Mouse (Mus musculus) embryo, embryonic 10.5 days (tissue): ENCODE results near the gene Hfm1.

Experiments
- DNase-seq: peaks from one replicate; pipeline ENCODE4 v3.0.0-alpha.2; 2015; ENCODE audit warnings: low spot score

The Hfm1 gene

DNA sequence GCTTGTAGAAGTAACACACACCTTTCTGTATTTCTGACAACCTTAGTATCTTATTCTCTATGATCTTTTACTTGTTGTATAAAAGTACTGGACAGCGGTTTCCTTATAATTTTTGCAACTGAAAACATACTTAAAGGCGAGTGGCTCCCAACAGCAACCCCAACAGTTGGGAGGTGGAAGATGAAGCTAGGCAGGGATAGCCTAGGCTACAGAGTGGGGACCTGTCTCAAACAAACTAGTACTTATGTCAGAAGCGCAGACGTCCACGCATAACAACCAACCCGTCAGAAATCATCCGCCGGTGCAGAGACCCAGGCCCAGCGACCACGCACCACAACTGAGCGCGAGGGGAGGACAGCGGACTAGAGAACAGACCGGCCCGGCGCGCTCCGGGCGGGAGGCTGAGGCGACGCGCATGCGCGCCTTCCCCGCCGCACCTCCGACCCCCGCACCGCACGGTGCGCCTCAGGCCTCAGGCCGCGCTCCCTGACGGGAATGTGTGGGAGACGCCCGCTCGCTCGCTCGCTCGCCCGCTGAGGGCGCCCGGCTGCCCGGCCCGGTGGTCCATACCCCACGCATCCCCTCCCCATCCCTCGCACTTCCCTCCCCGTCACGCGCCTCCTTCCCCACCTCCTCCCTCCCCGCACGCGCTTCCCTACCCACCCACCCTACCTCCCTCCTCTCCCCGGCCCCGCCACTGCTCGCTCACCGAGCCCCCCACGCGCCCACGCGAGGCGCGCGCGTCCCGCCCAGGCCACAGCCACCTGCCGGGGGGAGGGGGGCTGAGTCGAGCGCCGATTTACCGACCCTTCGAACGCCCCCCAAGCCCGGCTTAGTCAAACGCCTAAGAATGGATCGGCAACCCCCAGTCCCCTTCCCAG is at the start of gene Hfm1:
TSS of gene Hfm1 (minus strand) at position 834 of the 881 bp plus-strand sequence.
- DNase-seq, result peak; percentile 81

- DNase-seq, result no peak
Measured at GRCm38 (mm10) chr5:106973883-106974282, 47.8 kb upstream of the Hfm1 start.

DNA sequence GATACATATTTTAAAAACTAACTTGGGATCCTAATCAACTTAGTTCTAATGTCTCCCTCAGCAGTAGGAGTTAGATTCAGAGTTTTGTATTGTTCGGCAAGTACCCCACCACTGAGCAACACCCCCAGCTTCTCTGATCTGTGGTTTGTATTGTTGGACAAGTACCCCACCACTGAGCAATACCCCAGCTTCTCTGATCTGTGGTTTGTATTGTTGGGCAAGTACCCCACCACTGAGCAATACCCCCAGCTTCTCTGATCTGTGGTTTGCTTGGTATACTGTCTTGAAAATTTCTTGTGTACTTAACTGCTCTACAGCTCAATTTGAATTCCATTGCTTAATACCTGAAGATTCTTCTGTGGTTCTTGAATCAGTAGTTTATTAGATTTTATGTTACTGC is 41.5 kb upstream of the Hfm1 start:
- no peak for DNase-seq

- no peak for DNase-seq
Measured at GRCm38 (mm10) chr5:106966443-106966842, 40.3 kb upstream of the Hfm1 start.

DNA sequence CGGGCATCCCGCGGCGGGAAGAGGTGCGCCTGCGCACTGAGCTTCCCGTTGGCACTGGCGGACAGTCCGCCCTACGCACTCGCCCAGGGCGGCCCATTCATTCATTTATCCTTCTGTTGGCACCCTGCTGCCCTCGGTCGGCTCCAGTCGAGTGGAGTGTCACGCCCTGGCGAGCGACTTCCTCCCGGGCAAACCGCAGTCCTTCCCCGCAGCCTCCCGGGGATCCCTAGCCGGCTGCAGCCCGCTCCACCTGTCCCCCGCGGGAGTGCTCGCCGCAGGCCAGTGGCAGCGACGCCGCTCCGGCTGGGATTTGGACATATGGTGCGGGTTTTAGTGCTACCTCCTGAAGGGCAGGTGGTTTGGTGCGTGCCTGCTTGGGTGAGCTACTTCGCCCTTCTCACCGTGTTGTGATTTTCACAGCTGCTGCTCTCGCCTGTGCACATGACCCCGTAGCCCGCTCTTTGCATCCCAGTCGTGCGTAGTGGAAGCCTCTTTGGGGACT is 38.4 kb upstream of the Hfm1 start:
- peak; percentile 51 for DNase-seq

GRCm38 (mm10) chr5:106963584-106964512 is 37.7 kb upstream of the Hfm1 start, which contains the start of gene Cdc7:
Gene Cdc7 (plus strand): TSS chr5:106964322.
- DNase-seq, result peak; percentile 97

GRCm38 (mm10) chr5:106960451-106960850 is 34.3 kb upstream of the Hfm1 start:
- DNase-seq, result no peak

DNA sequence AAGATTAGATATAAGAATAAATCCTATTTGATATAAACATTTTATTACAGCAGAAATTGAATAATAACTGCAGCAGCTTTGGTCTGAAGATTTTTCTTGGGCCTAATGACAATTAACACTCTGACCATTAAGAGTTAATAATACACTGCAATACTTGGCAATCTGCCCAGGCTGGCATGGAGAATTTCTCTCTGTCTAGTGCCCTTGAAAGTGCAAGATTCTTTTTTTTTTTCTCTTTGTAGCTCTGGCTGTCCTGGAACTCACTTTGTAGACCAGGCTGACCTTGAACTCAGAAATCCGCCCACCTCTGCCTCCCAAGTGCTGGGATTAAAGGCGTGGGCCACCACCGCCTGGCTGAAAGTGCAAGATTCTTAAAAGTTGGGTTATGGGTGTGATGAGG is 32.9 kb upstream of the Hfm1 start:
- DNase-seq, result no peak

GRCm38 (mm10) chr5:106956467-106956866 is 30.3 kb upstream of the Hfm1 start:
- peak; percentile 13 for DNase-seq

- DNase-seq, result no peak
Measured at GRCm38 (mm10) chr5:106948683-106949082, 22.6 kb upstream of the Hfm1 start.

DNA sequence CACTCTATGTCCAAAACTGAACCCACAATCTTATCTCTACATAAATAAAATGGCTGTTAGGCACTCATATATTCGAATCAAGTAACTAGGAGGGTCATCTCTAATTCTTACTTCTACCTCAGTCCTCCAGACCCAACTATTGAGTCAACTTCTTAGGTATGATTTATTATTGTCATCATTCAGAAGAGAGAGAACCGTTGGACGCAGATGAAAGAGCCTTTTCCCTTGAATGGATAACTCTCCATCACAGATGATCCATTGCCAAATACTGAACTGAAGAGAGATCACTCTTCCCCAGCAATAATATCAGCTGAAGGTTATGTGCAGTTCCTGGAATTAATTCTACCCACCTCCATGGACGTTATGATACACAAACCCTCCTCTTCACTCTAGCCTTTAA is 20.2 kb upstream of the Hfm1 start:
- DNase-seq, result no peak

GRCm38 (mm10) chr5:106927996-106928395 is 1.9 kb upstream of the Hfm1 start:
- DNase-seq, result no peak

- peak; percentile 58 for DNase-seq
Measured at GRCm38 (mm10) chr5:106926369-106926686, 207 bp upstream of the Hfm1 start.

DNA sequence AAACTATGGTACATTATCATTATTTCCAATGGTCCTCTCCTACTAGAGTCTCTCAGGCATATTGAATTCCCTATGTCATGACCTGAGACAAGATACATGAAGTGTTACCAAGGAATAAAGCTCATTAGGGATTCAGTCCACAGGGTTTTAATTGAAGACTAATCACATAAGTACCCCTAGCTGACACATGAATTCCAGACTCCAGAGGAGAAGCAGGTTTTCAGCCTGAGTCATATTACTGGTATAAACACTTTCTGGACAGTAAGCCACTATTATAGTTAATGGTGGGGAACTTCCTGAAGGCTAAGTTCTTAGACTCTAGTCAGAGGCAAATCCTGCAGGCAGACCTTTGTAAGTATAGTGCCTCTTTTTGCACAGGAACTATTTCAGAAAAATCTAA is 6.8 kb downstream of the Hfm1 start:
- DNase-seq, result no peak

GRCm38 (mm10) chr5:106896879-106897278 is 29.2 kb downstream of the Hfm1 start:
- no peak for DNase-seq

DNA sequence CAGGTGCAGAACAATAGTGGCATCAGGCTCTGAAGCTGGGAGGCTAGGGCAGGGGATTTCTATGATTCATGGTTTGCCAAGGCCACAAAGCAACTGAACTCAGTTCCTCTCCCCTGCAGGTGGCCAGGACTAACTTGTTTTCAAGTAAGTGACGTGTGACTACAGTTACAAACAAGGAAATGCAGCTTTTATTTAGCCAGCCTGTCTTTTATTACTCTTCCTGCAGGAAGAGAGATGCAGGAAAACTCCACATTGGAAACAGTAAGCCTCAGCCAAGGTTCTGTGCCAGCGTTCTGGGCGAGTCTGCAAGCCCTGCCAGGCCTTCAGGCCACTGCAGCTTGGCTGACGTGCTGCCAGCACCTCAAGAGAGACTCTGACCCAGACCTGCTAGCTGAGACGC is 34.3 kb downstream of the Hfm1 start:
- DNase-seq, result no peak

DNA sequence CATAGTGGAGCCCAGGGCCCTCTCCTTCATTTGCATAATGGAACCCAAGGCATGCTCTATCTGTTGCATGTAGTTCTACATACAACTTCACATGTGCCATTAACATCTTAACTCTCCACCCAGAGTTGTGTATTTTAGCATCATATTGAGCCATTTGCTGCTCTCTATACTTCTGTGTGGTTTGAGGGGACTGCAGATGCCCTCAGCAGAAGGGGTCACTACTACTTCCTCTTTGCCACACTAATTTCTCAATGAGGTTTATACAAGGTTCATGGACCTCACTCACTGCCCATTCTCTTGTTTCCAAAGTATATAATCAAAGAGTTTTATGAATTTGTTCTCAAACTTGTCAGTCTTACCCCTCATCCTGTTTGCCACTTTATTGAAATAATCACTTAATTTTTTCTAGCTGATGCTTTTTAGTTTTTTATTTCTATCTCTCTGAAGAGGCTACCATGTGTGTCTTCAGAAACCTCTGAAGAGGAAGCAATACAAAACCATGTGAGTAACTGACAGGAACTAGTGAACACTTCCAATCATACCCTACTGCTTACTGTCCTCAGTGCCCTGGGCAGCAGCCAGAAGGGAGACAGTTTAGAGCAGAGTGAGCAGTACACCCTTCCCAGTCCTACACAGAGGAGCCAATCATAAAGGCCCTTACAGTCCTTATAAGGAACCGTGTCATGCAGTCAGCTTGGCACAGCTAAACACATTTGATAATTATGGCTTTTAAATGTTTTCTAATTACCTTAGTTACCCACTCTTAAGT is 38.6 kb downstream of the Hfm1 start:
- DNase-seq, result no peak

DNA sequence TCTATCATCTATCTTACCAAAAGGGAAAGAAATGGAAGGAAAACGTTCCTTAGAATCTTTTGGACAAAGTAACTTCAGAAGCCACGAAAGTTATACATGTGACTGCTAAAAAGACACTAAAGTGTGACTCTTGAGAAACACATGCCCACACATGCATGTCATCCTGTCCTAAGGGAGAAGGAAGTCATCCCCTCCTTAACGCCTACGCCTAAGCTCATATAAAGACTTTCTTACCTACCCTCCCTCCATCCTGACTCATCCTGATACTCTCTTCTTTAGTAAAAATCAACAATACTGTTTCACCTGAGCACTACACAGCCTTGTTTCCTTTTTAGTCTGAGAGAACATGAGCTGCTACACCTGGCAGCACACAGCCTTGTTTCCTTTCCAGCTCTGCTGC is 40.6 kb downstream of the Hfm1 start:
- no peak for DNase-seq

DNA sequence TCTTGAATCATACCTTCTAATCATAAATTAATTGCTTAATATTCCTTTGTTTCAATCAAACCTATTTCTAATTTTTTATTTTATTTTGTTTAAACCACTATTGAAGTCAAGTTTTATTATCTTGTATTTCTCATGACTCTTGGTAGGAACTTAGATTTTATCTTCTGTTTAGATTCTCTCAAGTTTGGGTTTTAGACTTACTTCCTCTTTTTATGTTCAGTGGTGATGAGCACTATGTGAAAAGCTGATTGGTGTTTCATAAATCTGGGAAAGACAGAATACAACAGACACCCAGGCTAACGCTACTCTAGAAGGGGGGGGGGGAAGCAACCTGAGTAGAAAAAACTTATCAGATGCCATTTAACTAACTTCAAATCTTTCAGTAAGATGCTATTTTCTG is 49.7 kb downstream of the Hfm1 start:
- DNase-seq, result no peak

DNA sequence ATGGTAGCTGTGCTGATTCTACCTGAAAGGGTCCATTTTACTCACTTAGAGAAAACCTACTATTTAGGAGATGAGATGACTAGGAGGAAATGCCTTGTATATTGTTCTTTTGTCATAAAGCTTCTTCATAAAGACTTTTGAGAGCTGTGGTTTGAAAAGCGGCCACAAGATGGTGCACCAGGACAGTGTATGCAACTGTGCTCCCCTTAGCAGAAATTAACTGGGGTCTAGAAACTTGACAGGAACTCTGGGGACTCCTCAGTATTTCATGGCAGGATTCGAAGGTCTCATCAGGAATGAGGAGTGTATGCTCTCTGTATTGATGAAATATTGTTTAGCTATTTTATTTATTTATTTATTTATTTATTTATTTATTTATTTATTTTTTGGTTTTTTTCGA is 65.7 kb downstream of the Hfm1 start:
- peak; percentile 86 for DNase-seq

DNA sequence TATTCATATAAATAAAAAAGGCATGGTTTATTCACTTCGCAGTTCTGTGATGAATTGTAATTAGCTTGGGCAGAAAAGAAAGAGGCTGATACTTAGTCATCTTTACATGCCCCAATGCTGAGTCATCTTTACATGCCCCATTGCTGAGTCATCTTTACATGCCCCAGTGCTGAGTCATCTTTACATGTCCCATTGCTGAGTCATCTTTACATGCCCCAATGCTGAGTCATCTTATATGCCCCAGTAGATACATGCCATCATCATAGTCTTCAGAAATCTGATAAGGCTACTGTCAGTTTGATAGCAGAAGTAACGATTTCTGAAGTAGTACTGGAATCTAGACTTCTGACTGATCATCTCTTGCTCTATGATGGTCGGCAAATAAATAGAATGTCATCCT is 72.8 kb downstream of the Hfm1 start:
- DNase-seq, result peak; percentile 3

GRCm38 (mm10) chr5:106847045-106847444 is 79.1 kb downstream of the Hfm1 start:
- no peak for DNase-seq
